Mouse (Mus musculus) left cerebral cortex, postnatal 25 days (tissue): ENCODE results near the gene Rnase13. TPM values are rescaled to one million over a fixed set of nuclear protein-coding genes. Genes with fewer than 3 reads are reported as not detected.

Source experiments
- DNase-seq, 2 experiments: peaks; one replicate each; pipeline ENCODE4 v3.0.0; 2022; ENCODE audit warnings: low spot score in 2 of 2, mixed read lengths in 1 of 2
- intact Hi-C: fragments of 180-260 bp; cut with DNase I; formaldehyde crosslinking; loops from one replicate; pipeline ENCODE4 v1.15.1; 2025
- total RNA-seq, 2 experiments: library from RNA; stranded (reverse); gene quantifications; 2 replicates each; pipeline ENCODE4 v1.2.3; 2021

Gene Rnase13
- total RNA-seq, 2 experiments from 2014 or later: 0.32 TPM; not detected in 1

DNA sequence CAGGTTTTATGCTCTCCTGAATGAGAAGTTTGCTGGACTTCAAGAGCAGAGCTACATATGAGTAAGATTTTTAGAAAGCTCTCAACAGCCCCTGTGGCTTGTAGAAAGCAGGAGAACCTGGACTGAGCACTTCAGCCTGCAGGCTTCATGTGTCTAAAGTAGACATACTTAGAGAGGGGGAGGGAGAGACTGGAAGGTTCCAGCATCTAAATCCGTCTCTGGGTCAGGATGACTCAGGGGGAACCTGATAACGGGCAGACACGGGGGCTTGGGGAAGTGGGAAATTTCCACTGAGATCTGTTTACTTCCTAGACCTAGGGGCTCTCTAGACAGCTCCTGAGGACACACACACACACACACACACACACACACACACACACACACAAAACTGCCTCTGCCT, 7.5 kb downstream of the Rnase13 start:
- DNase-seq: no peak
- intact Hi-C loops: loop anchor here (2.0 kb wide), 2 partner anchors 14 to 70 kb away; partner anchors contain the start of gene Arhgef40

DNA sequence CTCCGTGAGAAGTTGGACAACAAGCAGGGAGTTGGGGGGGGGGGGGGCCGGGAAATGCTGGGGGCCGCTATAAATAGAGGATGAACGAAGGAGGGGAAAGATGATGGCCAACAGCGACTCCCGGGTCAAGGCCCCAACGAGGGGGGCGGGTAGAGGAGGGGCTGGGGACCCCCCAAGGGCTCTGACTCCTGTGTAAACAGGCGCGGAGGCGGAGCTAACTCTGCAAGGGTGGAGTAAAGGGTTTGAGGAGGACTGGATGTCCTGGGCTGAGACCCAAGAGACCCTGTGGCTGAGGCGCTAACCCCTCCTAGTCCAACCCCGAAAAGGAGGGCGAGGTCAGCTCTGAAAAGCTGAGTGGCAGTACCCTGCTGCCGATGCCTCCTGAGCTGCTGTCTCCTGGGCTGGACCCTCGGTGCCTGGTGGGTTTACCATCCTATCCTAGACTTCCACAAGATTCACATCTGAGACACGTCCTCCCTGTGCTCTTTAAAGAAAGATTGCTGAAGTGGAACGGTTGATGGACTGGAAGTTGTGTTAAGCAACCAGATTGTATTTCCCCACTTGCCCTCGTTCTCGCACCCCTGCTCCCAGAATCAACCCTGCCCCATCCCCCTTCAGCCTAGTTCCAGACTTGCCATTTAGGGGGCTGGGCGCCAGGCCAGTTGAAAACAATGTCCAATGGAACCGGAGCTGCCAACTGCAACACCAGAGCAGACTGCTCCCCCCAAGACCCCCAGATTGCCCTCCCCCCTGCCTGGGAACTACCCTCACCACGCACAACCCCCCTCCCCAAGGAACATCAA, 8.4 kb downstream of the Rnase13 start, which contains the start of gene Ndrg2:
TSS of gene Ndrg2 (minus strand) at position 199 of the 803 bp plus-strand sequence.
- intact Hi-C loops: loop anchor here (2.0 kb wide), 2 partner anchors 15 to 71 kb away; partner anchors contain the start of gene Arhgef40
- peak; percentile 62 to 76 for DNase-seq

DNA sequence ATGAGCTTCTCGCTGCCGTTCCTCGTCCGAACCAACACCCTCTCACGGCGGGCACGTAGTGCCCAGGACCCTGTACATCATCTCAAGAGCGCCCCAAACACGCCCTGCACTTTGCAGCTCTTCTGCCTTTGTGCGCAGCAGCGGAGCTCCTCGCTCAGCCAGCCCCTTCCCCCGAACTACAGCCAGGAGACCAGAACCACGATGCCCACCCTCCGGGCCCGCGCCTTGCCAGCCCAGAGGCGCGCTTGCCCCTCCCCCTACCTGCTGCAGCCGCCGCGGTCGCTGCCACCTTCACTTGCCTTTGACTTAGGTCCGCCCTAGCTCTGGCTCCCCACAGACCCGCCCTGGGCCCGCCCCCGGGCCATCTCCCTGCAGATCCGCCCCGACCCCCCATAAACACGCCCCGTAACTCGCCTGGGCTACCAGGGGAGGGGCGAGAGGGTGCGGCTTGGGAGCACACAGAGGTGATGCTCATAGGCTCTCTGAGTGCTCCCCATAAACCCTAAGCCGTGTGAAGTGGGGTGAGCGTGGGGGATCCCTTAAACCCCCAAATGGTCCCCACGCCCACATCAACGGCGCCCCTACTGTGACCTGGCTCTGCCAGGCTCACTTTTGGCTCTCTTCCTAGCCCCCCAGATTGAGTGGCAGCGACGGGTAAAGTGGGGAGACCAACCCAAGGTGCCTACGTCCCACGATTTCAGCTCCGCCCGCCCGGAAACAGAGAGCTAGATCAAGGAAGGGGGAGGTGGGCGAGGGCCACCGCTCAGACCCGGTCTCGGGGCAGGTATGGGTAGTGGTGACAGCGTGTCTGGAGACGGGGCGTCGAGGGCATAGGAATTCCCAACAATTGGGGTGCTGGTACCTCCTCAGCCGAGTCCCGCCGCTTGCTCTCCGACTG, 9.3 kb downstream of the Rnase13 start:
- intact Hi-C loops: no loop called here

DNA sequence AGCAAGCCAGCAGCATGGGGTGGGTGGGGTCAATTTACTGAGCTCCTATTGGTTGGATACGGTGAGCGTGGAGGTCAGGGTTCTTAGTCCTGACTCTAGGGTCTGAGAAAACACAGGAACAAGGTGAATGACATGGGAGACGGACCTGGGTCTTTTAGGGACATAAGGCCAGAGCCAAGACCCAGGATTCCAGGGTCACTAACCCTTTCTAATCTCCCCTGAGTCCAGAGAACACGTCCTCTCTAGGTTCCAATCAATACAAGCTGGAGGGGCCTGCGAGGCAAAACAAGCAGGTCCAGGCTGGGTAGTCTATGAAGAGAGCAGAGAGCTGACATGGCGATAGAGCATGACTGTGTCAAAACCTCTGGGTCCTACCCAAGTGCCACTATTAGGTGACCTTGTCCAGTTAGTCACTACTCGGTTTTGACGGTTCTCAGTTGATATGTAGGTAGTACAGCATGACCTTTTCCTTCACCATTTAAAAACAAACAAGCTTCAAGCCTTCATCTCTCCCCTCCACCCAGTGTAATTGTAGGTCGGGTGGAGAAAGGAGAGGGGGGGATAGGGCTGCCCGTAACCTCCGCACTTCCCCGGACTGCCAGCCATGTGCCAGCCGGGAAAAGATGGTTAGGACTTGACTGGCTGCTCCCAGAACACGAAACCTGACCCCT, 10.0 kb downstream of the Rnase13 start:
- intact Hi-C loops: no loop called here
- no peak for DNase-seq

More for the DNA sequence above, 9.3 kb downstream of the Rnase13 start:
- DNase-seq: peak; percentile 62 to 66

DNA sequence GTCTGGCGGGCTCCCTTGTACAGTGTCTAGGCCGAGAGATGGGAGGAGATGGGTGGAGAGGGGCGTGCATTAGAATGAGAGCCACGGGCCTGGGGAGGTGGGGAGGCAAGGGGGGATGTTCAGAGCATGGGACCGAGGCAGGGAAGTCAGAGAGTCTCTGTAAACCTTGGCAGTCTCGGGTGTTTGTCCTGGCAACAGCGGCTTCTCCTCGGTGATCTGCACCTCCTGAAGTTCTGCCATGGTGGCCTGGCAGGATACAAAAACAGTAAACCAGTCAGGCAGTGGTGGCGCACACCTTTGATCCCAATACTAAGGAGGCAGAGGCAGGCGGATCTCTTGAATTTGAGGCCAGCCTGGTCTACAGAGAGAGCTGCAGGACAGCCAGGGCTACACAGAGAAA, 11.3 kb downstream of the Rnase13 start:
- no peak for DNase-seq
- intact Hi-C loops: no loop called here

DNA sequence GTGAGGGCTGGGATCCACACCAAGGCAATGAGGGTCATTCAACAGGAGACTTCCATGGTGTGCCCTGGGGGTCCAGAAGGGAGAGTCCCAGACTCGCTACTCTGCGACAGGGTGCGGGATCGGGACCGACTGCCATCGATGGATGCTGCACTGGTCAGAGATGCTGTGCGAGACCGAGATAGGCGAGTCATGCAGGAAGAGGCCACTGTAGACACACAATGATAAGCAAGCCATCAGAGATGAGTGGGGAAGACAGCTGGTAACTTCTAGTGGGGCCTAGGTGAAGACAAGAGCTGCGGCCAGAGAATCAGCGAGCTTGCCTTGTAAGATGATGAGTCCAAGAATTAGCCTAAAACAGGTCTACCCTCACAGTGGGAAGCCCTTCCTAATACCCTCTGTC, 16.5 kb downstream of the Rnase13 start:
- no peak for DNase-seq
- intact Hi-C loops: no loop called here

DNA sequence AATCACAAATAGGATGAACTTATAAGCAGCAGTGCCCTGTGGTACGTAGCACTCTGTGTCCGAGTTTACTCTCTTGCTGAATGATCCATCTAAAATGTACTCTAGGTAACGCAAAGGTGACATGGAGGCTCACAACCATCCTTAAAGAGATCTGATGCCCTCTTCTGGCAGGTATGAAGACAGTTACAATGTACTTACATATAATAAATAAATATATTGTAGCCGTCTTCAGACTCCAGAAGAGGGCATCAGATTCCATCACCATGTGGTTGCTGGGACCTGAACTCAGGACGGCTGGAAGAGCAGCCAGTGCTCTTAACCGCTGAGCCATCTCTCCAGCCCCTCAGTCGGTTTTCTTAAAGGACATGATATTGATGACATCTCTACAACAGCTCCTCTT, 17.9 kb downstream of the Rnase13 start:
- intact Hi-C loops: loop anchor here (5.0 kb wide), 2 partner anchors 103 to 118 kb away; partner anchors contain the start of gene Zfp219
- no peak for DNase-seq

DNA sequence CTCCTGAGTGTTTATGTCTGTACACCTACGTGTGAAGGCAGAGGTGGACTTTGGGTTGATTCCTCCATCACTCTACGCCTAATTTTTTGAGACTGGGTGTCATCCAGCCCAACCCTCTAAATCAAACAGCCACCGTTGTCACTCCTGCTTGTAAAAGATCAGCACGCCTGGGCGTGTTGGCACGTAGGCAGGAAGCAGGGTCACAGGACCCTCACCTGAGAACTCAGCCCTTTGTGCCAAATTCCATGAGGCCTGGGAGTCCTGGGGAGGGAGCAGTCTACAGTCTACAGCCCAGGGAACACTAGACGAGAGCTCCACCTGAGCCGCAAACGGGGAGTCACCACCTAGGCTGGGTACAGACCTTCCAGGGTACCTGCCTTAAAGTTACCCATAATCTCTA, 18.8 kb downstream of the Rnase13 start:
- DNase-seq: no peak
- intact Hi-C loops: loop anchor here (2.0 to 5.0 kb wide), 3 partner anchors 27 to 119 kb away; partner anchors contain the start of gene Zfp219

DNA sequence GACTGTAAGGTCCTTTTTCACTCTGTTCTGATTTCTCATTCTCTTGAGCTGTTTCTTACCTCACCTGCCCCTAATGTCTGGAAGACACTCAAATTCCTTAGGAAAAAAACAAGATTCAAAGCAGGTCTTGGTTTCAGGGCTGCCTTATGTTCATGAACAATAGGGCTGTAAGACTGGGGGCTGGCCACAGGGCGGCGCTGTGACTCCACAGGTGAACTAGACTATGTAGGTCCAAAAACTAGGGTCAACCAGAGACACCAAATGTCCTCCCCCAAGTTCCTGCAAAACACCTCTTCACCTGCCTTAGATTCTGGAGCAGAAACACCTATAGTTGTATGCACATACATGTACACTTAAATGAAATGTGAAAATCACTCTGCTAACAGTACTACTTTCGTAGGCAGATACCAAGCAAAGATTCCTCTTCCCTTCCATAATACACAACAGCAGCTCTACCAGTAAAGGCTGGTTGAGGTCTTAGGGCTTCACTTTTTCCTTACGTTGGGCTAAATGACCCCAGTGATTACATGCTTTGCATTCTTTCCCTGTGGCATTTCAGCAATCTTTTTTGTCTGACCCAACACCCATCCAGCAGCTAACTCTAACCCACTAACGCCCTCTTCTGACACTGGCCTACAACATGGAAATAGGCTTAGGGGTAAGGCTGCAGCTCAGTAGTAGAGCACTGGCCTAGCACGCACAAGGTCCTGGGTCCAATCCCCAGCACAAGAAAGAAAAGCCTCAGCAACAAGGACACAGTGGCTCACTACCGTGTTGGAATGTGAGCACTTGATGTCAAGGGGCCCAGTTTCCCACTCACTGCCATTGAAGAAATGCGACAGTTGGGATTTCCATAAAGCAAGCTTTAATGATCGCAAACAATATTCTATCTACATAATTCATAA, 19.5 kb downstream of the Rnase13 start:
- intact Hi-C loops: loop anchor here (2.0 to 5.0 kb wide), 3 partner anchors 28 to 119 kb away; partner anchors contain the start of gene Zfp219
- peak; percentile 61 to 69 for DNase-seq

DNA sequence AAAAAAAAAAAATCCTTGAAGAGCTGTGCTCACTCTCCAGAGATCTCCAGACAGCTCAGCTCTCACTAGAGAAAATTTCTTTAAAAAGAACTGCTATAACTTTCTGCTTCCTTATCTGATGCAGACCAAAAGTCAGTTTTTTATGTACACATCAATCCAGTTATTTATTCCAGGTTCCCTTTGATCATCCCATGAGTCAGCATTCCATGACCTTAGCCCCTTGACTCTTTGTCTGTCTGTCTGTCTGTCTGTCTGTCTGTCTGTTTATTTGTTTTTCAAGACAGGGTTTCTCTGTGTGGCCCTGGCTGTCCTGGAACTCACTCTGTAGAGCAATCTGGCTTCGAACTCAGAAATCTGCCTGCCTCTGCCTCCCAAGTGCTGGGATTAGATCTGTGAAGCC, 23.2 kb downstream of the Rnase13 start:
- DNase-seq: no peak
- intact Hi-C loops: loop anchor here (10.0 kb wide), 2 partner anchors 295 to 965 kb away; partner anchors contain the start of genes Pip4p1, Pnp and Supt16

DNA sequence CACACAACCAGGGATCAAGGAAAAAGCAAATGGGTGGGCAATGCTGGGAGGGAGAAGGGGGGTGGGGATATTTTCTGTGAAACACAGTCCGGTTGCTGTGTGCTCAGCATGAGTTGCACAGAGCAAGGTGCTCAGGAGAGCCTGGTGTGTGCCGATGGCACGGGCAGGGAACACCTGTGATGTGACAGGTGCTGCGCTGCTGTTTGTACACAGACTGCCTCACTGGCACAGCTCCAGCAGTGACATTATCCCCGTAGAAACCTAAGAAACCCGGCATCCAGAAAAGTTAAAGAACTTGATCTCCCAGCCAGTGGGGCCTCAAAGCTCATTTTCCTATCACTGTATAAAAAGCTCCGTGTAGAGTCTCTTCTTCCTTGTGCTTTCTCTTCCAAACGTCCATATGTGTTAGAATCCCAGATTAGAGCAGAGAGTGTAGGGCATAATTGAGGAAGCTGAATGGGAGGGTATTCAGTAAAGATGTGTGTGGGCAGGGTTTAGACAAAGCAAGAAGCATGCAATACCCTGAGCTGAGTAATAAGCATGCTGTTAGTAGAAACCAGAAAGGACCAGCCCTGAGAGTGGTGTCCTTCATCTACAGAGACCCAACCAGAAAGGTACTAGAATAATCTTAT, 25.9 kb downstream of the Rnase13 start:
- intact Hi-C loops: loop anchor here (10.0 kb wide), 2 partner anchors 298 to 962 kb away; partner anchors contain the start of genes Pip4p1, Pnp and Supt16

DNA sequence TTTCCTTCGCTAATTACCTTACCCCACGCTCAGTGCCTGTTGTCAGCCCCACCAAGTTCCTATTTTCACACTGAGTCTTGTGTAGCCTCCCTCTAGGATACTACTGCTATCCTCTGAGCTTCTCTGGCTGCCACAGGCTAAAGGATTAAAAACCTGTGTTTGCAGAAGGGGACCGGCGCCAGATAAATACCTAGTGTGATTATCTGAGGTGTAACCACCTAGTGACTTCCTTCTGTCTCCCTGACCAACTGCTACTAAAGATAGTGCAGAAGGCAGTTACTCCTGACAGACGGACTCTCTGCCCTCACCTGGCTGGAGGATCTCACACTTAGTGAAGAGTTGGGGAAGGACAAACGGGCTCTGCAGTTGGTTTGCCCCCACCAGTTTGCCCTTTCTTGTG, 26.6 kb downstream of the Rnase13 start:
- no peak for DNase-seq
- intact Hi-C loops: loop anchor here (10.0 kb wide), 2 partner anchors 299 to 961 kb away; partner anchors contain the start of genes Pip4p1, Pnp and Supt16

More for the DNA sequence above, 25.9 kb downstream of the Rnase13 start:
- peak in 1 of 2 experiments; percentile 64 for DNase-seq

DNA sequence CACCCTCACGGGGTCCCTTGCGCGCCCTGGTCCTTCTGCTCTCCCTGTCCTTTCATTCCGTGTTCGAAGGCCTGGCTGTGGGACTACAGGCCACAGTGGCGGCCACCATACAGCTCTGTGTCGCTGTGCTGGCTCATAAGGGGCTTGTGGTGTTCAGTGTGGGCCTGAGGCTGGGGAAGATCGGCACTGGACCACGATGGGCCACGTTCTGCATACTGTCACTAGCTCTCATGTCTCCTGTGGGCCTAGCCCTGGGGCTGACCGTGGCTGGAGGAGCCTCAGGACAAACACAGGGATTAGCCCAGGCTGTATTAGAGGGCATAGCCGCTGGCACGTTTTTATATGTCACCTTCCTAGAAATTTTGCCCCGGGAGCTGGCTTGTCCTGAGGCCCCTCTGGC, 27.5 kb downstream of the Rnase13 start:
- intact Hi-C loops: loop anchor here (10.0 kb wide), 2 partner anchors 300 to 960 kb away; partner anchors contain the start of genes Pip4p1, Pnp and Supt16
- DNase-seq: no peak

DNA sequence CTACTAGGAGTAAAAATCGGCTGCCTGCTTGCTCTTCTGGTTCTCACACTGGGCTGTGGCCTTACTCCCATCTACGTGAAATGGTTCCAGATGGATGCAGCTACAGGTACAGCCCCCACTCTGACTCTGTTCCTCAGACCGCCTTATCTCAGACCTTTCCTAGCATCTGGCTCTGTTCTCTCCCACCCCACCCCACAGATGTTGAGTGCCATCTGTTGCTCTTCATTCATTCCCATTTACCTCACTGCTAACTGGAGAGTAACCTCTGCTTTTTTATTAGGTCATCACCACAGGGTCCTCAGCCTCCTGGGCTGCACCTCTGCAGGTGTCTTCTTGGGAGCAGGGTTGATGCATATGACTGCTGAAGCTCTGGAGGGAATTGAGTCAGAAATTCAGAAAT, 28.8 kb downstream of the Rnase13 start:
- intact Hi-C loops: loop anchor here (10.0 kb wide), 2 partner anchors 301 to 959 kb away; partner anchors contain the start of genes Pip4p1, Pnp and Supt16
- no peak for DNase-seq

DNA sequence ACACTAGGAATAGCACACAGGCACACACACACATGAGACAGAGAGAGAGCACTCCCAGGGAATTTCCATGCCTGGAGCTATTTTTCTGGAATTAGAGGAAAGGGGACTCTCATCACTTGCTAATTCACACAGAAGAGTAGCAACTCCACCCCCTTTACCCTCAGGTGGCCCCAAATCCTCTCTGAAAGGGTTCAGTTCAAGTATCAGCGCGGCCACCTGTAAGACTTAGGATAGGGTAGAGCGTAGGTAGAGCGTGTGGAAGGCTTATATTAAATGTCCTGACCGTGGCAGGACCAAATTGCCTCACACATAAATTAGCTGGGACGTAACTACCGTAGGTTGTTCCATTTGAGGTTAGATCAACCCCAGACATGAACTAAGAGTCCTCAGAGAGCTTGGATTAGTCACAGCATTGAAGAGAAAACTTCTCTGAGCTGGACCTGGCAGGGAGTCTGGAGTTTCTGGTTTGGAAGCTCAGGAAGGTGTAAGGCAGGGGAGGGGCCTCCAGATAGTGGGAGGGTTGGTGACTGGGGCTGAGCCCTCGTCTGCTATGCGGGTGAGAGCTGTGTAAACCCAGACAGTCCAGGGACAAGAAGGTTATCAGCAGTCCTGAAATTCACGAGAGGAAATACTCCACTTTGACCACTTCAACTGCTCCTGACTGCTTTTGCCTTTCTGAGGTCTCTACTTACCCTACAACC, 29.3 kb downstream of the Rnase13 start:
- intact Hi-C loops: loop anchor here (10.0 kb wide), 2 partner anchors 302 to 958 kb away; partner anchors contain the start of genes Pip4p1, Pnp and Supt16

DNA sequence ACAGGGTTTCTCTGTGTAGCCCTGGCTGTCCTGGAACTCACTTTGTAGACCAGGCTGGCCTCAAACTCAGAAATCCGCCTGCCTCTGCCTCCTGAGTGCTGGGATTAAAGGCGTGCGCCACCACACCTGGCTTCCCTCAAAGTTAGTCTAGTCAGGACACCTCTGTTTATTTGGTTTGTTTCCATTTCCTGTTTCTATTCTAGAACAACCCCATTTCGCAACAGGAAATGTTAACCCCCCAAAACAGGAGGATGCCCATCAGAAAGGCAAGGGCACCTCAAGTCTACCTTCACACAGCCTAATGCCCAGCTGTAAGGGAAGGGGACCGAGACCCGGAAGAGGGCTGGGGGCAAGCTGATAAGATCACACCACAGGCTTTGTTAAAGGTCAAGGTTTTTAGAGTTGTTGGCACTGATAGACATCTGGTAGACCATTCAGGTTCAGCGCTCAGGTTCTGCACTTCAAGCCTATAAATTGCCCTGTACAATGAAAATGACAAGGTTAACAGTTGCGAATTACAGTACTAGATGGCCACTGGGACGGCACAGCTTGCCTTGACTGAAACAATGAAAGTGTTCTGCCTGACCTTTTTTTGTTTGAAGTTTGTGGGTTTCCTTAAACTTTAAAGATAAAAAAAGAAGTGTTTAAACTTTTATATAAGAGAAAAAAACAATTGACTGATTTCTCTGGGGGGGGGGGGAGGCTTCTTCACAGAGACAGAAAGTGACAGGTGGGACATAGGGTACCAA, 30.2 kb downstream of the Rnase13 start, which contains the start of gene Slc39a2:
TSS of gene Slc39a2 (plus strand) at position 699 of the 749 bp plus-strand sequence.
- intact Hi-C loops: loop anchor here (10.0 kb wide), 2 partner anchors 302 to 958 kb away; partner anchors contain the start of genes Pip4p1, Pnp and Supt16
- DNase-seq: no peak

More for the DNA sequence above, 29.3 kb downstream of the Rnase13 start:
- DNase-seq: no peak
